Mouse (Mus musculus) liver, embryonic 12.5 days (tissue): Measurements from ENCODE around the gene Tpo. TPM values are rescaled to one million over a fixed set of nuclear protein-coding genes. Genes with fewer than 3 reads are reported as not detected.

Experiments
- ATAC-seq: fragments of 200-750 bp; cut with Nextera tagmentation; 2 replicates; pipeline ENCODE4 v1.8.0; 2017; ENCODE audit warnings: moderate number of reproducible peaks, mild to moderate bottlenecking, moderate library complexity
- H3K27ac ChIP-seq: fragments of 300-500 bp; sonication (generic); 2 replicates; pipeline ENCODE4 v1.5.1; 2016; ENCODE audit warnings: mild to moderate bottlenecking
- H3K27me3 ChIP-seq: fragments of 300-500 bp; sonication (generic); replicated peaks from 2 replicates; pipeline ENCODE4 v1.6.1; 2016; ENCODE audit warnings: mild to moderate bottlenecking, moderate library complexity
- H3K36me3 ChIP-seq: fragments of 300-500 bp; sonication (generic); 2 replicates; pipeline ENCODE4 v1.6.1; 2016; ENCODE audit warnings: mild to moderate bottlenecking, moderate library complexity
- H3K4me1 ChIP-seq: fragments of 300-500 bp; sonication (generic); 2 replicates; pipeline ENCODE4 v1.6.1; 2016
- H3K4me2 ChIP-seq: fragments of 300-500 bp; sonication (generic); 2 replicates; pipeline ENCODE4 v1.6.1; 2016; ENCODE audit warnings: mild to moderate bottlenecking, moderate library complexity
- H3K4me3 ChIP-seq: fragments of 300-500 bp; sonication (generic); 2 replicates; pipeline ENCODE4 v1.5.1; 2016; ENCODE audit warnings: mild to moderate bottlenecking, moderate library complexity
- H3K9ac ChIP-seq: fragments of 300-500 bp; sonication (generic); 2 replicates; pipeline ENCODE4 v1.6.1; 2016; ENCODE audit warnings: mild to moderate bottlenecking, moderate library complexity
- H3K9me3 ChIP-seq: fragments of 300-500 bp; sonication (generic); replicated peaks from 2 replicates; pipeline ENCODE4 v1.6.1; 2016; ENCODE audit warnings: mild to moderate bottlenecking, moderate library complexity
- WGBS: fragments of 180-500 bp; shearing (Covaris S2); methylation state at CpG from one replicate; pipeline ENCODE4 v1.1.7; 2016; ENCODE audit not compliant: insufficient replicate concordance; 5-methylcytosine and 5-hydroxymethylcytosine counted together
- polyA plus RNA-seq: library from polyadenylated mRNA; unstranded; fragments of >200 nt; fragmentation: Nextera tagmentation; extraction: Ambion mirVana; gene quantifications from 2 replicates; pipeline ENCODE4 v1.2.1, GENCODE M21; 2016

Tpo gene
- polyA plus RNA-seq: not detected in 2 replicates

DNA sequence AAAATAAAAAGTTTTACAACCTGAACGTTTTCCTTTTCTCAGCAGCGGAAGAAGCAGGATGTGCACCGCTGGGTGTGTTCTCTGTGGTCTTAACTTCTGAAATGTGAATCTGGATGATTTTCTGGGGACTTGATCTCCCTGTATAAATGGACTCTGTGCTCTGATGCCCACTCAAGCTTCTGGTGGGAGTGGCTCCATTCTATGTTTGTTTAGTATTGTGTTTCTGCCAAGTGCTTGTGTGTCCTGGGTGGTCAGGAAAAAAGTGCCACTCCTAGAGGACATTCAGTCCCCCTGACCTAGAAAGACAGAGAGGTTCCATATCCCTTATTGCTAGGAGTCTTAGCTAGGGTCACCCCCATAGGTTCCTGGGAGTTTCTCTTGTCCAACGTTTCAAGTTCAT is at the start of gene Tpo:
Tpo (minus strand) TSS at position 101 of the 400 bp plus-strand sequence.
- 69% methylated on average over 4 of the region's 4 CpGs for WGBS

DNA sequence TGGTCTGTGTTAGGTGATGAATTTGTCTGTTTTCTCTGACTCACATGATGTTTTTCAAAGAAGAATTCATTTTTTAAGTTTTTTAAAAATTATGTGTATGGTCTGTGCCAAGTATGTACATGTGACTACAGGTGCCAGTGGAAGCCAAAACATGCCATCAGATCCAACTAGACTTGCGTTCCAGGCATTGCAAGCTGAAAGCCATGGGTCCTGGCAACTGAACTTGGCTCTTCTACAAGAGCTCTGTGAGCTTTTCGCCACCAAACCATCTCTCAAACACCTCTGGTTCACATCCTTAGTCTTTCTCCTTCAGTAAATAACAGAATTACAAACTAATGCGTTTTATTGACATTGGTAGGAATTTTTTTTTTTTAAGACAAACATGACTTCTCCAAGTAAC is 49.3 kb upstream of the Tpo start:
- Histone ChIP-seq H3K9ac (no peak overlapping the region), H3K27me3 (no peaks in the 10 kb centered on the region), H3K4me2 (no peak overlapping the region), H3K4me3 (no peak overlapping the region), H3K4me1 (no peaks in the 10 kb centered on the region), H3K9me3 (no peaks in the 10 kb centered on the region), H3K36me3 (no peaks in the 10 kb centered on the region), H3K27ac (no peak overlapping the region)
- WGBS: 61% methylated on average over 3 of the region's 3 CpGs
- ATAC-seq: no peak

More for the DNA sequence above, at the start of gene Tpo:
- H3K4me2 ChIP-seq: no peak within 1 kb of the TSS
- H3K27me3 ChIP-seq: no peaks in the 10 kb centered on the region
- no peak for ATAC-seq
- no peak within 1 kb of the TSS for H3K4me3 ChIP-seq
- no peak within 1 kb of the TSS for H3K27ac ChIP-seq
- no peaks in the 10 kb centered on the region for H3K9me3 ChIP-seq
- no peak within 1 kb of the TSS for H3K9ac ChIP-seq
- H3K4me1 ChIP-seq: no peaks in the 10 kb centered on the region
- no peaks in the 10 kb centered on the region for H3K36me3 ChIP-seq

DNA sequence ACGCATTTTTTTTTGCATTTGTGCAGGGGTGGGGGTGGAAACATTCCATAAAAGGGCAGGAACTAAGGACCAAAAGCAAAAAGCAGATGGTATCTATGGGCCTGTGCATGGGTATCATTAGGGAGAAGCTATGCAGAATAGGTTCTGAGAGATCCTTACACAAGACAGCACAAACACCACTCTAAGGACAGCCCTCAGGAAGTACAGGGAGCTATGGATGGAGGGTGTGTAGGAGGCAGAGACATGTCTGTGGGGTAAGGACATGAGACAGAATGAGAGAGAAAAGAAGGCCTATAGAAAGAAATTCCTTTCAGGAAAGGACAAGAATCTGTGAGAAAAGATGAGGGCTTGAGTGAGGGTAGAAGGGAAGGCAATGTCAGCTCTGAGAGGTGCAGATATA is 47.2 kb upstream of the Tpo start:
- no peak for ATAC-seq

DNA sequence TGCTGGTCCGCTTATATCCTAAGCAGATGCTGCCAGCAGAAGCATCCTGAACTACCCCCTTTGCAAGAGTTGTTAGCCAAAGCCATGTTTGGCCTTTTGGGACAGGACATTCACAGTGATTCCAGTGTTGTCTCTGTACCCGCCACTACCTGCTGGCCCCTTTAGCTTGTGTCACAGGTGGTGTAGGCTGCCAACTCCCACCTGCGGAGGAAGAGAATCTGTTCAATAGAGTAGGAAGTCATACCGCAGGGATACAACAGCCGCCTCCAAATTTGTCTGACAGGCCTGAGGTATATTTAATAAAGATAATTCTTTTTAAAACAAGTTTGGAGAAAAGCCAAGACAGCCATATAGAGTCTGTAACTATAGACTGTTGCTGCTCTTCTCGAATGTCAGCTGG is 45.5 kb upstream of the Tpo start:
- Histone ChIP-seq H3K9me3 (no peaks in the 10 kb centered on the region), H3K27ac (no peak overlapping the region), H3K4me3 (no peak overlapping the region), H3K27me3 (no peaks in the 10 kb centered on the region), H3K4me2 (no peak overlapping the region), H3K9ac (no peak overlapping the region), H3K36me3 (no peaks in the 10 kb centered on the region), H3K4me1 (no peaks in the 10 kb centered on the region)
- no peak for ATAC-seq
- WGBS: 68% methylated on average over 6 of the region's 6 CpGs

More for the DNA sequence above, 47.2 kb upstream of the Tpo start:
- Histone ChIP-seq H3K27me3 (no peaks in the 10 kb centered on the region), H3K4me3 (no peak overlapping the region), H3K4me1 (no peaks in the 10 kb centered on the region), H3K36me3 (no peaks in the 10 kb centered on the region), H3K4me2 (no peak overlapping the region), H3K9me3 (no peaks in the 10 kb centered on the region), H3K27ac (no peak overlapping the region), H3K9ac (no peak overlapping the region)
- 65% methylated on average over 1 of the region's 1 CpGs for WGBS

DNA sequence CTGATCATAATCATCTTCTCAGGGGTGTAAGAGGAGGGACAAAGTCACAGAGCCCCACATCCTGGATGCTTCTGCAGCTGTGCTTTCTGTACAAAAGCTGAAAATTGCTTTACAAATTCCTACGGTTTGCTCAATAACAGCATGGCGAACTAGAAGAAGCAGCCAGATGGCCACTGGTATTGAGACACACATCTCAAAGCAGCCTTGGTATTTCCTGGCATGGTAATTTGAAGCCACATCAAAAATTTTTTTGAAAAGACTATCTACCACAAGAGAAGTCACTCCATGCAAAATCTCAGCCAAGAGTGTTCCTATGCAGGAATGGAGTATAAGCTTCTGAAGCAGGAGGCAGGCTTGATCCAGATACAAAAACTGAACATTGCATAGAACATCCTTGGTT is 45.1 kb upstream of the Tpo start:
- no peak overlapping the region for H3K4me2 ChIP-seq
- H3K9me3 ChIP-seq: no peaks in the 10 kb centered on the region
- 70% methylated on average over 2 of the region's 2 CpGs for WGBS
- H3K27ac ChIP-seq: no peak overlapping the region
- no peaks in the 10 kb centered on the region for H3K36me3 ChIP-seq
- H3K27me3 ChIP-seq: no peaks in the 10 kb centered on the region
- no peak overlapping the region for H3K9ac ChIP-seq
- no peaks in the 10 kb centered on the region for H3K4me1 ChIP-seq
- no peak overlapping the region for H3K4me3 ChIP-seq
- ATAC-seq: no peak

- 60% methylated on average over 3 of the region's 3 CpGs for WGBS
- no peak overlapping the region for H3K4me3 ChIP-seq
- no peak overlapping the region for H3K9ac ChIP-seq
- no peaks in the 10 kb centered on the region for H3K9me3 ChIP-seq
- no peak overlapping the region for H3K4me2 ChIP-seq
- H3K27ac ChIP-seq: no peak overlapping the region
- no peaks in the 10 kb centered on the region for H3K36me3 ChIP-seq
- no peak for ATAC-seq
- H3K4me1 ChIP-seq: no peaks in the 10 kb centered on the region
- no peaks in the 10 kb centered on the region for H3K27me3 ChIP-seq
These were observed 36.1 kb upstream of the Tpo start for GRCm38 (mm10) chr12:30168491-30168890.

GRCm38 (mm10) chr12:30164538-30164937 is 32.1 kb upstream of the Tpo start:
- Histone ChIP-seq H3K27me3 (no peaks in the 10 kb centered on the region), H3K9ac (no peak overlapping the region), H3K9me3 (no peaks in the 10 kb centered on the region), H3K4me3 (no peak overlapping the region), H3K4me2 (no peak overlapping the region), H3K27ac (no peak overlapping the region), H3K4me1 (no peaks in the 10 kb centered on the region), H3K36me3 (no peaks in the 10 kb centered on the region)
- WGBS: 63% methylated on average over 5 of the region's 5 CpGs
- no peak for ATAC-seq

DNA sequence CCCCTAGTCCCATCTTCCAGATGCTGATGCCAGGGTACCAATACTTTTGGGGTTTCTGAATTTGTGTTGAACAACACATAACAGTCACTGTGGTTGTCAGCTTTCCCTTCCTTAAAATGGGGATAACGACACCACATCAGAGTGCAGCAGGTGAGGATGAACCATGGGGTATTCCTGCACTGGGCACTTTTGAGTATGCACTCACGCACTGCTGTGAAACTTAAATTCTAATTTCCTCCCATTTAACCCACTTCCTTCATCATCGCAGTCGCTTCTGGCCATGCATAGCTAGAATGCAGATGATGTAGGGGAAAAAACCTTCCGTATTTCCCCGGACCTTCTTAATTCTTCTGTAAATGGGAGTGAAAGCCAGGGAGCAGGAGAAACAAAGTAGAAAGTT is 31.6 kb upstream of the Tpo start:
- H3K27me3 ChIP-seq: no peaks in the 10 kb centered on the region
- no peaks in the 10 kb centered on the region for H3K9me3 ChIP-seq
- H3K9ac ChIP-seq: no peak overlapping the region
- WGBS: 73% methylated on average over 6 of the region's 6 CpGs
- no peak overlapping the region for H3K4me2 ChIP-seq
- H3K27ac ChIP-seq: no peak overlapping the region
- ATAC-seq: no peak
- H3K4me1 ChIP-seq: no peaks in the 10 kb centered on the region
- H3K4me3 ChIP-seq: no peak overlapping the region
- no peaks in the 10 kb centered on the region for H3K36me3 ChIP-seq

GRCm38 (mm10) chr12:30161731-30162406 is 29.4 kb upstream of the Tpo start:
- Histone ChIP-seq H3K4me1 (no peaks in the 10 kb centered on the region), H3K4me2 (no peak overlapping the region), H3K9me3 (no peaks in the 10 kb centered on the region), H3K27ac (no peak overlapping the region), H3K4me3 (no peak overlapping the region), H3K36me3 (no peaks in the 10 kb centered on the region), H3K27me3 (no peaks in the 10 kb centered on the region), H3K9ac (no peak overlapping the region)
- no peak for ATAC-seq
- 68% methylated on average over 5 of the region's 5 CpGs for WGBS

- no peak for ATAC-seq
These were observed 28.1 kb upstream of the Tpo start for GRCm38 (mm10) chr12:30160475-30160874.

GRCm38 (mm10) chr12:30159788-30160187 is 27.4 kb upstream of the Tpo start:
- 59% methylated on average over 8 of the region's 8 CpGs for WGBS

More at GRCm38 (mm10) chr12:30160475-30160874, 28.1 kb upstream of the Tpo start:
- Histone ChIP-seq H3K4me3 (no peak overlapping the region), H3K9me3 (no peaks in the 10 kb centered on the region), H3K27me3 (no peaks in the 10 kb centered on the region), H3K4me1 (no peaks in the 10 kb centered on the region), H3K27ac (no peak overlapping the region), H3K36me3 (no peaks in the 10 kb centered on the region), H3K9ac (no peak overlapping the region), H3K4me2 (no peak overlapping the region)
- WGBS: 64% methylated on average over 3 of the region's 3 CpGs

GRCm38 (mm10) chr12:30154079-30154673 is 21.8 kb upstream of the Tpo start:
- no peak overlapping the region for H3K27ac ChIP-seq
- 59% methylated on average over 7 of the region's 7 CpGs for WGBS
- H3K9me3 ChIP-seq: no peaks in the 10 kb centered on the region
- no peak overlapping the region for H3K4me3 ChIP-seq
- H3K4me1 ChIP-seq: no peaks in the 10 kb centered on the region
- no peak overlapping the region for H3K4me2 ChIP-seq
- H3K27me3 ChIP-seq: no peaks in the 10 kb centered on the region
- H3K36me3 ChIP-seq: no peaks in the 10 kb centered on the region
- no peak for ATAC-seq
- H3K9ac ChIP-seq: no peak overlapping the region

More at GRCm38 (mm10) chr12:30159788-30160187, 27.4 kb upstream of the Tpo start:
- H3K9me3 ChIP-seq: no peaks in the 10 kb centered on the region
- no peaks in the 10 kb centered on the region for H3K27me3 ChIP-seq
- no peak overlapping the region for H3K4me2 ChIP-seq
- H3K27ac ChIP-seq: no peak overlapping the region
- H3K4me3 ChIP-seq: no peak overlapping the region
- no peaks in the 10 kb centered on the region for H3K36me3 ChIP-seq
- H3K9ac ChIP-seq: no peak overlapping the region
- no peaks in the 10 kb centered on the region for H3K4me1 ChIP-seq
- ATAC-seq: no peak
